ENCODE assay signal across 26 mouse cellular contexts in genomic region chr16:77602581-77602980, GRCm38 (mm10). TPM values are rescaled to one million over a fixed set of nuclear protein-coding genes. Genes with fewer than 3 reads are reported as not detected.
A peak's percentile ranks its signal among the peaks of the same experiment; 100 is the strongest.
DNase-seq lines count a peak whose midpoint lies in the region; ATAC-seq and TF ChIP-seq lines count a peak whose summit lies in the region.
"Had no signal": no experiment of that assay in that cellular context is flagged by ENCODE, and none has a peak within 500 bp of the region (broad histone marks: within the 10 kb centered on the region; RNA-seq: fewer than 3 reads in every experiment).

No protein-coding gene starts in this region.

- 0 out of 2 replicates have a peak, but pooled peaks have one; percentile 43 for ATAC-seq in hindbrain, embryonic 13.5 days (ENCODE audit: low FRiP score)
- ATAC-seq in hindbrain, postnatal 0 days, result no peak
- no peak for ATAC-seq in intestine, embryonic 16.5 days
- ATAC-seq: CD4-positive, CD25-positive, alpha-beta regulatory T cell, adult 4 months; forebrain, embryonic 14.5 days; intestine, embryonic 15.5 days had no signal

- no peak for TF ChIP-seq CTCF in hindbrain, postnatal 0 days (IDR thresholded peaks at IDR 0.05; ENCODE audit: low read depth)

- no peak overlapping the region; the same call in 1 of the 2 replicates for H3K27ac ChIP-seq in hindbrain, embryonic 13.5 days
- H3K27ac ChIP-seq in hindbrain, embryonic 10.5 days, result no peak overlapping the region
- no peak overlapping the region for H3K27ac ChIP-seq in hindbrain, postnatal 0 days
- H3K27ac ChIP-seq in intestine, embryonic 16.5 days (ENCODE audit: low read length), result no peak overlapping the region
- H3K27ac ChIP-seq: intestine, embryonic 15.5 days; liver, embryonic 15.5 days had no signal

- no peaks in the 10 kb centered on the region for H3K27me3 ChIP-seq in hindbrain, embryonic 13.5 days
- no peaks in the 10 kb centered on the region for H3K27me3 ChIP-seq in hindbrain, embryonic 10.5 days (ENCODE audit: insufficient read depth, poor library complexity, severe bottlenecking)
- H3K27me3 ChIP-seq in hindbrain, postnatal 0 days (ENCODE audit: insufficient read depth, low read length), result no peaks in the 10 kb centered on the region
- no peaks in the 10 kb centered on the region for H3K27me3 ChIP-seq in intestine, embryonic 16.5 days (replicated peaks; ENCODE audit: control insufficient read depth, insufficient read depth, low read length)
- H3K27me3 ChIP-seq: heart, embryonic 12.5 days; intestine, embryonic 15.5 days; liver, embryonic 15.5 days had no signal

- WGBS in hindbrain, embryonic 13.5 days, result 65% methylated on average over 2 of the region's 2 CpGs
- 93% methylated on average over 2 of the region's 2 CpGs for WGBS in hindbrain, embryonic 10.5 days
- WGBS in hindbrain, postnatal 0 days, result 49% methylated on average over 2 of the region's 2 CpGs
- 76% methylated on average over 2 of the region's 2 CpGs for WGBS in intestine, embryonic 16.5 days

- H3K4me2 ChIP-seq in hindbrain, embryonic 13.5 days, result no peak overlapping the region
- H3K4me2 ChIP-seq in hindbrain, postnatal 0 days (ENCODE audit: low read depth, low read length), result no peak overlapping the region
- H3K4me2 ChIP-seq in intestine, embryonic 16.5 days (ENCODE audit: low read depth, low read length), result no peak overlapping the region
- H3K4me2 ChIP-seq: heart, embryonic 12.5 days; intestine, embryonic 15.5 days; liver, embryonic 15.5 days had no signal

- peaks cover 9% of the 10 kb centered on the region; the same call in 1 of the 2 replicates for H3K36me3 ChIP-seq in hindbrain, embryonic 13.5 days
- H3K36me3 ChIP-seq in hindbrain, embryonic 10.5 days, result peaks cover 17% of the 10 kb centered on the region
- H3K36me3 ChIP-seq in hindbrain, postnatal 0 days (ENCODE audit: insufficient read depth, low read length), result no peaks in the 10 kb centered on the region
- no peaks in the 10 kb centered on the region for H3K36me3 ChIP-seq in intestine, embryonic 16.5 days (ENCODE audit: control insufficient read depth, insufficient read depth, low read length)
- H3K36me3 ChIP-seq: G1E; intestine, embryonic 15.5 days; liver, embryonic 15.5 days had no signal

- H3K4me3 ChIP-seq in hindbrain, embryonic 13.5 days, result no peak overlapping the region
- no peak overlapping the region for H3K4me3 ChIP-seq in hindbrain, embryonic 10.5 days
- H3K4me3 ChIP-seq in hindbrain, postnatal 0 days (ENCODE audit: low read length), result no peak overlapping the region
- H3K4me3 ChIP-seq in intestine, embryonic 16.5 days (ENCODE audit: low read length), result no peak overlapping the region
- H3K4me3 ChIP-seq: heart, embryonic 12.5 days; intestine, embryonic 15.5 days; liver, embryonic 15.5 days had no signal

- peaks cover 9% of the 10 kb centered on the region for H3K4me1 ChIP-seq in hindbrain, embryonic 13.5 days (replicated peaks)
- no peaks in the 10 kb centered on the region for H3K4me1 ChIP-seq in hindbrain, embryonic 10.5 days (replicated peaks)
- H3K4me1 ChIP-seq in hindbrain, postnatal 0 days (ENCODE audit: insufficient read depth, low read length), result no peaks in the 10 kb centered on the region; the same call in 1 of the 2 replicates
- H3K4me1 ChIP-seq in intestine, embryonic 16.5 days (ENCODE audit: control insufficient read depth, insufficient read depth, low read length), result no peaks in the 10 kb centered on the region
- H3K4me1 ChIP-seq: heart, embryonic 12.5 days; intestine, embryonic 15.5 days; liver, embryonic 15.5 days had no signal

- H3K9ac ChIP-seq in hindbrain, embryonic 13.5 days, result no peak overlapping the region
- no peak overlapping the region for H3K9ac ChIP-seq in hindbrain, postnatal 0 days (replicated peaks; ENCODE audit: low read length)
- H3K9ac ChIP-seq in intestine, embryonic 16.5 days (ENCODE audit: low read depth, low read length), result no peak overlapping the region
- H3K9ac ChIP-seq: heart, embryonic 12.5 days; intestine, embryonic 15.5 days; liver, embryonic 15.5 days had no signal

- no peaks in the 10 kb centered on the region for H3K9me3 ChIP-seq in hindbrain, embryonic 13.5 days
- H3K9me3 ChIP-seq in hindbrain, embryonic 10.5 days, result no peaks in the 10 kb centered on the region
- H3K9me3 ChIP-seq in hindbrain, postnatal 0 days (ENCODE audit: low read length), result no peaks in the 10 kb centered on the region
- no peaks in the 10 kb centered on the region for H3K9me3 ChIP-seq in intestine, embryonic 16.5 days (ENCODE audit: control insufficient read depth, low read length)
- H3K9me3 ChIP-seq: heart, embryonic 12.5 days; intestine, embryonic 15.5 days; liver, embryonic 15.5 days had no signal

- DNase-seq in hindbrain, embryonic 10.5 days (ENCODE audit: low spot score), result no peak
- DNase-seq in 3T3-L1 (ENCODE audit: low read depth, low spot score), result peak; percentile 44
- DNase-seq in Muller cell, postnatal 12 days (ENCODE audit: inconsistent ontology term), result peak; percentile 87
- DNase-seq in hindbrain, postnatal 0 days (ENCODE audit: low spot score), result peak; percentile 10
- DNase-seq in spleen, adult 18-20 months, result no peak
- no peak for DNase-seq in testis, postnatal 14 days (ENCODE audit: low spot score)
- DNase-seq: adrenal gland, postnatal 10 days; cerebellum, postnatal 14 days; embryo, embryonic 11 days; heart, postnatal 36 days had no signal

RNA-seq across cellular contexts. Expression of gene Gm11146, which starts 0.7 kb away (rescaled TPM):
- not detected in 2 replicates for polyA plus RNA-seq in hindbrain, embryonic 13.5 days (2015; fragmentation: Nextera tagmentation; extraction: Ambion mirVana)
- not detected in 2 replicates for polyA plus RNA-seq in hindbrain, embryonic 10.5 days (2016; fragmentation: Nextera tagmentation; extraction: Ambion mirVana)
- not detected in 2 replicates for total RNA-seq in hindbrain, postnatal 0 days (2014; rRNA removed)
- not detected in 2 replicates for polyA plus RNA-seq in hindbrain, postnatal 0 days (2015; fragmentation: Nextera tagmentation; extraction: Ambion mirVana)
- polyA plus RNA-seq in intestine, embryonic 16.5 days (2015; fragmentation: Nextera tagmentation; extraction: Ambion mirVana), result not detected in 2 replicates
- total RNA-seq: adrenal gland, postnatal 10 days; G1E; gastrocnemius, adult 18-20 months; heart, postnatal 36 days; layer of hippocampus, postnatal 10 days; left cerebral cortex, postnatal 10 days; monocyte, adult 5-6 weeks had no signal
- polyA plus RNA-seq: CD4-positive, CD25-positive, alpha-beta regulatory T cell, adult 4 months; forebrain, embryonic 14.5 days; G1E; gonadal fat pad, adult 2 months; heart, embryonic 12.5 days; intestine, embryonic 15.5 days; kidney, embryonic 16.5 days; limb, embryonic 14.5 days; liver, embryonic 15.5 days; small intestine, adult 2 months had no signal

Comparison
In these comparisons a context has a peak if more than half of its experiments do, and no peak if none do; other contexts are left out.
1. DNase-seq: peak in 3T3-L1 (single experiment), Muller cell, postnatal 12 days (single experiment) and hindbrain, postnatal 0 days (single experiment); none in hindbrain, embryonic 10.5 days (single experiment), spleen, adult 18-20 months (0 of 2) and testis, postnatal 14 days (single experiment).